Mouse (Mus musculus) intestine, embryonic 15.5 days (tissue): Measurements from ENCODE around the gene Supt4a. TPM values are rescaled to one million over a fixed set of nuclear protein-coding genes. Genes with fewer than 3 reads are reported as not detected.

ENCODE experiments used
- ATAC-seq: fragments of 200-750 bp; cut with Nextera tagmentation; 2 replicates; pipeline ENCODE4 v1.8.0; 2017; ENCODE audit warnings: moderate TSS enrichment, moderate library complexity
- H3K27ac ChIP-seq: fragments of 300-500 bp; sonication (generic); 2 replicates; pipeline ENCODE4 v1.5.1; 2015; ENCODE audit warnings: mild to moderate bottlenecking, inconsistent platforms
- H3K27me3 ChIP-seq: fragments of 300-500 bp; sonication (generic); replicated peaks from 2 replicates; pipeline ENCODE4 v1.6.1; 2015; ENCODE audit warnings: inconsistent platforms
- H3K36me3 ChIP-seq: fragments of 300-500 bp; sonication (generic); 2 replicates; pipeline ENCODE4 v1.6.1; 2015; ENCODE audit warnings: inconsistent platforms
- H3K4me1 ChIP-seq: fragments of 300-500 bp; sonication (generic); replicated peaks from 2 replicates; pipeline ENCODE4 v1.6.1; 2015; ENCODE audit warnings: inconsistent platforms
- H3K4me2 ChIP-seq: fragments of 300-500 bp; sonication (generic); replicated peaks from 2 replicates; pipeline ENCODE4 v1.6.1; 2015; ENCODE audit warnings: mild to moderate bottlenecking, inconsistent platforms
- H3K4me3 ChIP-seq: fragments of 300-500 bp; sonication (generic); replicated peaks from 2 replicates; pipeline ENCODE4 v1.5.1; 2015; ENCODE audit warnings: inconsistent platforms
- H3K9ac ChIP-seq: fragments of 300-500 bp; sonication (generic); 2 replicates; pipeline ENCODE4 v1.6.1; 2015; ENCODE audit warnings: inconsistent platforms
- H3K9me3 ChIP-seq: fragments of 300-500 bp; sonication (generic); 2 replicates; pipeline ENCODE4 v1.6.1; 2016; ENCODE audit warnings: inconsistent platforms
- WGBS: fragments of 180-500 bp; shearing (Covaris S2); methylation state at CpG from one replicate; pipeline ENCODE4 v1.1.7; 2015; 5-methylcytosine and 5-hydroxymethylcytosine counted together
- polyA plus RNA-seq: library from polyadenylated mRNA; unstranded; fragments of >200 nt; fragmentation: Nextera tagmentation; extraction: Ambion mirVana; gene quantifications from 2 replicates; pipeline ENCODE4 v1.2.1, GENCODE M21; 2015

The Supt4a gene
- polyA plus RNA-seq, 1 experiment from 2014 or later = 117 TPM

- H3K4me3 ChIP-seq = no peak overlapping the region
- H3K9me3 ChIP-seq = no peaks in the 10 kb centered on the region
- peak overlapping the region; percentile 57 for H3K4me2 ChIP-seq
- no peak for ATAC-seq
- no peaks in the 10 kb centered on the region for H3K36me3 ChIP-seq
- H3K27ac ChIP-seq = peak overlapping the region; percentile 84
- WGBS = 74% methylated on average over 5 of the region's 5 CpGs
- H3K9ac ChIP-seq = peak overlapping the region; percentile 13; the same call in 1 of the 2 replicates
- H3K4me1 ChIP-seq = peaks cover 17% of the 10 kb centered on the region
- no peaks in the 10 kb centered on the region for H3K27me3 ChIP-seq
Measured at GRCm38 (mm10) chr11:87708979-87709378, 28.4 kb upstream of the Supt4a start.

DNA sequence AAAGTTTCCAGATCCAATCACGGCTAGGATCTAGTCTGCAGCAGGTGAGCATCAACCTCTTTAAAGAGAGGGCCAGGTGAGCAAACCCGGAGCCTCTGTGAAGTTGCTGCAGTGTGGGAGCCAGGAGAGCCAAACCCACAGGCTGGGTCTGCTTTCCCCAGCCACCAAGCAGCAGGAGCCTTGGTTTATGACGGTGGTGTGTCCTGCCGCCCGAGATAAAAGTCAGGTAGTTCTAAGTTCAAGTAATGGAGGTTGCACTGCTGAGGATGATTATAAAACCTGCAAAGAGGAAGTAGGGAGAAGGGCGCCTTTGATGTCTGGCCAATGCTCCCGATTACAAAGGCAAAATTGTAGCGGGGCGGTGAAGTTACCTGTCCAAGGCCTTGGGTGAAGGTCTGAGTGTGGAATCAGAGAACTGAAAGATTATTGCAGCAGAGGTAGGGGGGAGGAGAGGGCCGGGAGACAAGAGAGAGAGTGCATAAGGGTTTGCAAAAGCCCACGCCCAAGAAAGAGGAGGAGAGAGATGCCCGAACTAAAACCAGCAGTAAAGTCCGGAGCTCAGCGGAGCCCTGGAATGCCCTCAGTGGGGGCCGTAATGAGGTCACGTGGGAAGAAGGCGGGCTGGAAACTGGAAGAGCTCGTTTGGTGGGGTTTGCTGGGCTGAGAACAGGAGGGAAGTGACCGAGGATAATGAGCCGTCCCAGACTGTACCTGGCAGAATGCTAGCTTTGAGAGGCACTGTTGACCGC, 27.7 kb upstream of the Supt4a start:
- peak overlapping the region; percentile 16 for H3K4me3 ChIP-seq
- no peaks in the 10 kb centered on the region for H3K27me3 ChIP-seq
- H3K9me3 ChIP-seq = no peaks in the 10 kb centered on the region
- peak overlapping the region; percentile 13; the same call in 1 of the 2 replicates for H3K9ac ChIP-seq
- peaks cover 14% of the 10 kb centered on the region for H3K4me1 ChIP-seq
- WGBS = 7% methylated on average over 21 of the region's 21 CpGs
- peak overlapping the region; percentile 84 for H3K27ac ChIP-seq
- no peaks in the 10 kb centered on the region for H3K36me3 ChIP-seq
- ATAC-seq = peak; percentile 93
- peak overlapping the region; percentile 57 for H3K4me2 ChIP-seq

GRCm38 (mm10) chr11:87710262-87710615, 27.1 kb upstream of the Supt4a start:
- 41% methylated on average over 7 of the region's 7 CpGs for WGBS
- no peaks in the 10 kb centered on the region for H3K27me3 ChIP-seq
- peak overlapping the region; percentile 84 for H3K27ac ChIP-seq
- no peak; the same call in 1 of the 2 replicates for ATAC-seq
- no peaks in the 10 kb centered on the region for H3K9me3 ChIP-seq
- no peaks in the 10 kb centered on the region for H3K36me3 ChIP-seq
- H3K4me2 ChIP-seq = peak overlapping the region; percentile 57
- H3K9ac ChIP-seq = 0 out of 2 replicates have a peak overlapping the region, but pooled peaks have one; percentile 13
- H3K4me3 ChIP-seq = peak overlapping the region; percentile 16
- peaks cover 12% of the 10 kb centered on the region for H3K4me1 ChIP-seq

DNA sequence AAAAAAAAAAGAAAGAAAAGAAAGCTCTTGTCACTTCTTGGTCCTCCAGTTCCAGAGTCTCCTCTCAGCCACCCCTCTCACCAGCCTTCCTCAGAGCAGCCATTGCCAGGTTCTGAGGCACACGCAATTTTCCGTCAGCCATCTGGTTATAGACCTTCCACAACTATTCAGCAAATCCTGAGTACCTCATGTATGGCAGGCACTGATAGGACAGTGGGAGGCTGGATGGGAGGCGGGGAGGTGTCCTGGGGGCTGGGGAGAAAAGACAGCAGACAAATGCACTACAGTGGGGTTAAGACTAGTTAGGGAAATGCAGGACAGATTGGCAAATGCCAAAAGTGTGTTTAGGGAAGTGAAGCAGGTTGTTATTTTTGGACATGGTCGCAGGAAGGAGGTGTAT, 25.2 kb upstream of the Supt4a start:
- Histone ChIP-seq H3K4me3 (no peak overlapping the region), H3K36me3 (no peaks in the 10 kb centered on the region), H3K27me3 (no peaks in the 10 kb centered on the region), H3K9ac (no peak overlapping the region), H3K4me2 (no peak overlapping the region), H3K9me3 (no peaks in the 10 kb centered on the region), H3K27ac (no peak overlapping the region), H3K4me1 (peaks cover 12% of the 10 kb centered on the region)
- 79% methylated on average over 4 of the region's 4 CpGs for WGBS
- ATAC-seq = no peak

DNA sequence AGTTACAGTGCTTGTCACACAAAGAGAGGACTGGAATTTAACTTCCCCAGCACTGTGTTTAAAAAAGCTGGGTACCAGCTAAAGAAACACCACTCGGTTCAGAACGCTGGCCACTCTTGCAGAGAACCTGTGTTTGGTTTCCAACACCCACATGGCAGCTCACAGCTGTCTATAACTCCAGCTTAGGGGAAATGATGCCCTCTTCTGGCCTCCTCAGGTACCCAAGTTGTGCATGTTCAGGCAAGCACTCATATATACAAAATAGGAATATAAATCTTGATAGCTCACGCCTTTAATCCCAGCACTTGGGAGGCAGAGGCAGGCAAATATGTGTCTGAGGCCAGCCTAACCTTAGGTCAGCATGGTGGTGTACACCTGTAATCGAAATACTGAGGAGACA, 21.4 kb upstream of the Supt4a start:
- Histone ChIP-seq H3K4me3 (no peak overlapping the region), H3K4me1 (0 out of 2 replicates have a peak, but pooled peaks cover 2% of the 10 kb centered on the region), H3K9me3 (no peaks in the 10 kb centered on the region), H3K27me3 (no peaks in the 10 kb centered on the region), H3K27ac (no peak overlapping the region), H3K9ac (no peak overlapping the region), H3K36me3 (no peaks in the 10 kb centered on the region), H3K4me2 (no peak overlapping the region)
- no peak for ATAC-seq
- 83% methylated on average over 4 of the region's 4 CpGs for WGBS

DNA sequence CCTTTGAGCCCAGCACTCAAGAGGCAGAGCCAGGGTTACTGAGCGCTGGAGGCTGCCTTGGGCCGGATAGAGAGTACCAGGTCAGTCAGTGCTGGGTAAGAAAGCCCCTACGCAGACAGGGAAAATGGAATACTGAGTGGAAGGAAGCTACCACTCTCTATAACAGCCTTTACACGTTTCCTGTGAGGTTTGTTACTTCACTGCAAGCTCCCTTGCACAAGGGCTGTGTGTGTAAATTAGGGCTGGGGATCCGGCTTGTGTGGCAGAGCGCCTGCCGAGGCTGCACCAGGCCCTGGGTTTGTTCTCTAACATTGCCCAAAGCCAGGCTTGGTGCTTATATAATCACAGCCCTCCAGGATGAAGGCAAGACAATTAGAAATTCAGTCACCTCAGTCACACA, 17.8 kb upstream of the Supt4a start:
- no peak for ATAC-seq
- Histone ChIP-seq H3K4me2 (no peak overlapping the region), H3K27me3 (no peaks in the 10 kb centered on the region), H3K4me1 (no peaks in the 10 kb centered on the region), H3K9ac (no peak overlapping the region), H3K27ac (no peak overlapping the region), H3K4me3 (no peak overlapping the region), H3K9me3 (no peaks in the 10 kb centered on the region), H3K36me3 (no peaks in the 10 kb centered on the region)
- WGBS = 77% methylated on average over 7 of the region's 7 CpGs

GRCm38 (mm10) chr11:87720324-87720723, 17.0 kb upstream of the Supt4a start:
- ATAC-seq = no peak
- no peak overlapping the region for H3K4me2 ChIP-seq

DNA sequence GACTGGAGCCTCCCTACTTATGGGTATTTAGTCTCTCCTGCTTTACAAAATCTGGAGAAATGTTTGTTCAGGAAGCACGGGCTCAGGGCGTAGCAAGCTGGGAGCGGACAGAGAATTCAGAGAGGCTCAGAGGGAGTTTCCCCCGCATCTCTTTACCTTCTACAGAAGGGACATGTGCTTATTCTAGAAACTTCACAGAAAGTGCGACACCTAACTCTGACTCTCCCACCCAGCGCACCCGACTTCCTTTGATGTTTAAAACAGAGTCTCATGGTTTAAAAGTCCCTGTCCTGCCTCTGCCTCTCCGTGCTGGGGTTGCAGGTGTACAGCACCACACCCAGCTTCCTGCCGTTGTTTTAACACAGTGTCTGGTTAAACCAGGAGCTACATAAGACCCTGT, 16.5 kb upstream of the Supt4a start:
- ATAC-seq = no peak
- H3K4me1 ChIP-seq = peaks cover 10% of the 10 kb centered on the region
- no peak overlapping the region for H3K4me2 ChIP-seq
- no peak overlapping the region for H3K9ac ChIP-seq
- H3K9me3 ChIP-seq = no peaks in the 10 kb centered on the region
- H3K36me3 ChIP-seq = no peaks in the 10 kb centered on the region
- H3K27me3 ChIP-seq = no peaks in the 10 kb centered on the region
- 58% methylated on average over 9 of the region's 9 CpGs for WGBS
- H3K4me3 ChIP-seq = no peak overlapping the region
- no peak overlapping the region for H3K27ac ChIP-seq

More at GRCm38 (mm10) chr11:87720324-87720723, 17.0 kb upstream of the Supt4a start:
- 50% methylated on average over 9 of the region's 9 CpGs for WGBS
- Histone ChIP-seq H3K36me3 (no peaks in the 10 kb centered on the region), H3K4me3 (no peak overlapping the region), H3K4me1 (peaks cover 5% of the 10 kb centered on the region; the same call in 1 of the 2 replicates), H3K9ac (no peak overlapping the region), H3K9me3 (no peaks in the 10 kb centered on the region), H3K27ac (no peak overlapping the region), H3K27me3 (no peaks in the 10 kb centered on the region)

DNA sequence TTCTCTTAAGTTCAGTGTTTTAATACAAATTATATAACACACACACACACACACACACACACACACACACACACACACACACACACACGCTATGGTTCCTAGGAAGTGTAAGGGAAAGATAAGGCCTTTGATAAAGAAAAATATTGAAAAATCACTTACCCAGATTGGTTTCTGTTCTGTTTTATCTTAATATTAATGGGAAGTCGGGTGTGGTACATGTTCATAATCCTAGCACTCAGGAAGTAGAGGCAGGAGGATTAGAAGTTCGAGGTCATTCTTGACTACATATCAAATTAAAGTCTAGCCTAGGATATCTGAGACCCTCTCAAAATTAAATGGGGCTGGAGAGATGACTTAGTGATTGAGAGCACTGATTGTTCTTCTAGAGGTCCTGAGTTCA, 15.2 kb upstream of the Supt4a start:
- no peak for ATAC-seq
- no peak overlapping the region for H3K4me3 ChIP-seq
- H3K9me3 ChIP-seq = no peaks in the 10 kb centered on the region
- H3K27me3 ChIP-seq = no peaks in the 10 kb centered on the region
- H3K36me3 ChIP-seq = no peaks in the 10 kb centered on the region
- no peak overlapping the region for H3K4me2 ChIP-seq
- WGBS = 82% methylated on average over 3 of the region's 3 CpGs
- peaks cover 19% of the 10 kb centered on the region for H3K4me1 ChIP-seq
- H3K27ac ChIP-seq = no peak overlapping the region
- no peak overlapping the region for H3K9ac ChIP-seq

DNA sequence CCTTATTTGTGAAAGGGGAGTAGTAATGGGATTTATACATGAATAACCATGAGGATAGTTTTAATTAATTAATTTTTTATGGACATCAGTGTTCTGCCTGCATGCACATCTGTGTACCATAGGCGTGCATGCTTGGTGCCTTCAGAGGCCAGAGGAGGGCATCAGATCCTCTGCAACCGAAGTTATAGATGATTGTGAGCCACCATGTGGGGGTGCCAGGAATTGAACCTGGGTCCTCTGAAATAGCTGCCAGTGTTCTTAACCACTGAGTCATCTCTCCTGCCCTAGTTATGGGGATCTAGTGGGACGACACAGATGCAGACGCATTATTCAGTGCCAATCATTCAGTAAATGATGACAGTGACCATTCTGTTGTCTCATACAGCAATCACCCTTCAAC, 14.5 kb upstream of the Supt4a start:
- H3K4me1 ChIP-seq = peaks cover 19% of the 10 kb centered on the region
- WGBS = 85% methylated on average over 4 of the region's 4 CpGs
- no peaks in the 10 kb centered on the region for H3K27me3 ChIP-seq
- H3K9ac ChIP-seq = no peak overlapping the region
- no peak overlapping the region for H3K4me2 ChIP-seq
- no peak overlapping the region for H3K4me3 ChIP-seq
- no peaks in the 10 kb centered on the region for H3K36me3 ChIP-seq
- no peak for ATAC-seq
- no peak overlapping the region for H3K27ac ChIP-seq
- H3K9me3 ChIP-seq = no peaks in the 10 kb centered on the region

DNA sequence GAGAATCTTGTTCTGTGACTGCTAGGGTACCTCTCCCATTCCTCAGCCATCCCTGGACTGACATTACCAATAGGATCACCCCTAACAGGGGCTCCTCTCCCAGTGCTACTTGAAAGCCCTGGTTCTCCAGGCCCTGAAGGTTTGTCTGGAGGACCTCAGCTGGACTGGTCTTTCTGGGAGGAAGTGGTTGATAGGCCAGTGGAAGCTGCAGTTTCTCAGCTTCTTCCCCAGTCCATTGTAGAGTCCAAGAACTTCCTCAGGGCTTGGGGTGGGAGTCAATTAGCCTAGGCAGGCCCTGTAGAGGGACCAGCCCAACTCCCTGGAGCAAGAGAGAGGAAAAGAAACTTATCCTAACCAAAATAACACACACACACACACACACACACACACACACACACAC, 11.8 kb upstream of the Supt4a start:
- peak overlapping the region; percentile 40 for H3K4me2 ChIP-seq
- no peaks in the 10 kb centered on the region for H3K9me3 ChIP-seq
- no peaks in the 10 kb centered on the region for H3K27me3 ChIP-seq
- peaks cover 19% of the 10 kb centered on the region for H3K4me1 ChIP-seq
- H3K9ac ChIP-seq = peak overlapping the region; percentile 20; the same call in 1 of the 2 replicates
- H3K36me3 ChIP-seq = no peaks in the 10 kb centered on the region
- peak; percentile 27 for ATAC-seq
- H3K4me3 ChIP-seq = no peak overlapping the region
- peak overlapping the region; percentile 61 for H3K27ac ChIP-seq

GRCm38 (mm10) chr11:87725964-87726562, 11.3 kb upstream of the Supt4a start:
- Histone ChIP-seq H3K36me3 (no peaks in the 10 kb centered on the region), H3K27ac (peak overlapping the region; percentile 61), H3K4me1 (peaks cover 19% of the 10 kb centered on the region), H3K4me2 (peak overlapping the region; percentile 40), H3K4me3 (no peak overlapping the region), H3K9ac (peak overlapping the region; percentile 36; the same call in 1 of the 2 replicates), H3K27me3 (no peaks in the 10 kb centered on the region), H3K9me3 (no peaks in the 10 kb centered on the region)
- WGBS = 22% methylated on average over 6 of the region's 6 CpGs
- ATAC-seq = peak; percentile 86

DNA sequence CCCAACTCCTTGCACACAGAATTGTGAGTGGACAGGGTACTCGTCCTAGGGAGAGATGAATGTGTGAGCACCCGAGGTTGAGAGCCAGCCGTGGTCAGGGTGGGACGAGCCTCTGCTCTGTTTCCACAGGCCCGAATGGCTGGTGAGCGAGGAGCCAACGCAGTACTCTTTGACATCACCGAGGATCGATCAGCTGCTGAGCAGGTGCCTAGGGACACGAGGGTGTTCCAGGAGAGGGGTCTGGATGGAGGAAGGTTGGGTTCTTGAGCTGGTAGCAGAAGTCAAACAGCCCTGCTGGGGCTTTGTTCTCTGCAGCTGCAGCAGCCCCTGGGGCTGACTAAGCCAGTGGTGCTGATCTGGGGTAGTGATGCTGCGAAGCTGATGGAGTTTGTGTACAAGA, 10.3 kb upstream of the Supt4a start:
- no peak overlapping the region for H3K4me3 ChIP-seq
- H3K36me3 ChIP-seq = no peaks in the 10 kb centered on the region
- no peak overlapping the region for H3K9ac ChIP-seq
- H3K4me2 ChIP-seq = no peak overlapping the region
- WGBS = 64% methylated on average over 11 of the region's 11 CpGs
- no peaks in the 10 kb centered on the region for H3K9me3 ChIP-seq
- peaks cover 19% of the 10 kb centered on the region for H3K4me1 ChIP-seq
- H3K27me3 ChIP-seq = no peaks in the 10 kb centered on the region
- no peak for ATAC-seq
- H3K27ac ChIP-seq = no peak overlapping the region
